Mouse (Mus musculus): ENCODE data around the gene Uggt2. TPM values are rescaled to one million over a fixed set of nuclear protein-coding genes. Genes with fewer than 3 reads are reported as not detected.

Gene Uggt2
- polyA plus RNA-seq, 1 experiment from 2014 or later = 5.9 TPM

GRCm38 (mm10) chr14:118940796-118941495 lies 158.3 kb downstream of the Uggt2 start:
- ATAC-seq (no peak), DNase-seq (ENCODE audit: low spot score) (no peak)
- TF ChIP-seq EP300 (IDR thresholded peaks at IDR 0.05) (no peak), CTCF (IDR thresholded peaks at IDR 0.05) (no peak)
- no peak overlapping the region for H3K4me3 ChIP-seq (ENCODE audit: low read depth, low read length)
- H3K27me3 ChIP-seq (replicated peaks; ENCODE audit: insufficient read depth, low read length) = no peaks in the 10 kb centered on the region
- H3K4me1 ChIP-seq (ENCODE audit: insufficient read depth, low read depth, low read length) = peaks cover 14% of the 10 kb centered on the region
- no peak overlapping the region for H3K9ac ChIP-seq (replicated peaks; ENCODE audit: low read depth)
- H3K4me2 ChIP-seq (replicated peaks; ENCODE audit: low read depth, low read length) = no peak overlapping the region
- 67% methylated on average over 4 of the region's 4 CpGs for WGBS
- no peaks in the 10 kb centered on the region for H3K9me3 ChIP-seq (ENCODE audit: low read length)
- H3K36me3 ChIP-seq (ENCODE audit: insufficient read depth, low read length) = no peaks in the 10 kb centered on the region
- no peak overlapping the region for H3K27ac ChIP-seq (ENCODE audit: low read length)

- Histone ChIP-seq H3K27ac (ENCODE audit: low read length) (peak overlapping the region; percentile 99), H3K4me2 (replicated peaks; ENCODE audit: low read depth, low read length) (peak overlapping the region; percentile 73), H3K27me3 (replicated peaks; ENCODE audit: insufficient read depth, low read length) (no peaks in the 10 kb centered on the region), H3K36me3 (ENCODE audit: insufficient read depth, low read length) (no peaks in the 10 kb centered on the region), H3K4me1 (ENCODE audit: insufficient read depth, low read depth, low read length) (peaks cover 12% of the 10 kb centered on the region), H3K9ac (replicated peaks; ENCODE audit: low read depth) (peak overlapping the region; percentile 100), H3K9me3 (ENCODE audit: low read length) (no peaks in the 10 kb centered on the region), H3K4me3 (ENCODE audit: low read depth, low read length) (peak overlapping the region; percentile 99)
- under 1% methylated on average over 7 of the region's 7 CpGs for WGBS
- TF ChIP-seq CTCF (IDR thresholded peaks at IDR 0.05) (no peak), EP300 (IDR thresholded peaks at IDR 0.05) (no peak)
- ATAC-seq (no peak), DNase-seq (ENCODE audit: low spot score) (peak; percentile 81)
These were observed 160.7 kb downstream of the Uggt2 start for GRCm38 (mm10) chr14:118938551-118938950.

DNA sequence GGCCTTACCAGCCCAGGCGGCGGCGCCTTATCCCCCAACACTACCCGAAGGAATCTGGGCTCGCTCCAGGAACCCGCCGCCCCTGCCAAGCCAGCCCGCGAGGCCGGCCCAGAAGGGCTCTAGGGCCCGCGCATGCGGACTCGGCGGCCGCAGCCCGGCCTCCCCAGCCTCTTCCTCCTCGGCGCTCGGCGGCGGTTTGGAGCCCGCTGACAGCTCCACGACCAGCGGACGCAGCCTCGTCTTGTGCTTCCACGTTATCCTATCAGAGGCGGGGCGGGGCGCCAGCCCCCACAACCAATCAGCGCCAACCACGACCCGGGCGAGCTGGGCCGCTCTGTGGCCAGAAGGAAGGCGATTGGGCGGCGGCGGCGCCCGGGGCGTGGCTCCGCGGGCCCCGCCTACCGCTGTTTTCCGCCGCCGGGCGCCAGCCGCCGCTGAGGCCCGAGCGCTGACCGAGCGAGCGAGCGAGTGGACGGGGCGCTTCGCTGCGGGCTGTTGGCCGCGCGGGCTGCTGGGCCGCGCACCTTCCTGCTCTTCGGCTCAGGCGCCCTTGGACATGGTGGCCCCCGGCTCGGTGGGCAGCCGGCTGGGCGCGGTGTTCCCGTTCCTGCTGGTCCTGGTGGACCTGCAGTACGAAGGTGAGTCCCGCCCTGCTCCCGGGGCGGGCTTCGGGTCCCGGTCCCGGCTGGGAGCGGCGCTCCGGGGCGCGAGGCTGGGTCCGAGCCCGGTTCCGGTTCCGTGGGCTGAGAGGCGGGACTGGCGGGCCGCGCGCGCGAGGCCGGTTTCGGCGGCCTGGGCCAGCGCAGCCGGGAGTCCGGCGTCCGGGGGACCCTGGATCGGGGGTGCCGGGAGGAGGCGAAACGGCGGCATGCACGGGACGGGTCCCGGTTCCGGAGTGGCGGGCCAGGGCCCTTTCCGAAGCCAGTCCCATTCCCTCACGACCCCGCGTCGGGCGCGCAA lies 161.4 kb downstream of the Uggt2 start, which contains the start of gene Dnajc3:
Gene Dnajc3 (plus strand): TSS at position 444 of the 960 bp plus-strand sequence.
- peak within 1 kb of the TSS; percentile 100 for H3K9ac ChIP-seq (replicated peaks; ENCODE audit: low read depth)
- H3K4me1 ChIP-seq (ENCODE audit: insufficient read depth, low read depth, low read length) = peaks cover 12% of the 10 kb centered on the region
- no peaks in the 10 kb centered on the region for H3K27me3 ChIP-seq (replicated peaks; ENCODE audit: insufficient read depth, low read length)
- no peaks in the 10 kb centered on the region for H3K9me3 ChIP-seq (ENCODE audit: low read length)
- H3K27ac ChIP-seq (ENCODE audit: low read length) = peak within 1 kb of the TSS; percentile 99
- no peaks in the 10 kb centered on the region for H3K36me3 ChIP-seq (ENCODE audit: insufficient read depth, low read length)
- ATAC-seq (peak; percentile 99), DNase-seq (ENCODE audit: low spot score) (peak; percentile 99)
- peak within 1 kb of the TSS; percentile 99 for H3K4me3 ChIP-seq (ENCODE audit: low read depth, low read length)
- TF ChIP-seq EP300 (IDR thresholded peaks at IDR 0.05) = no peak
- TF ChIP-seq CTCF (IDR thresholded peaks at IDR 0.05) = no peak
- under 1% methylated on average over 97 of the region's 124 CpGs for WGBS
- H3K4me2 ChIP-seq (replicated peaks; ENCODE audit: low read depth, low read length) = peak within 1 kb of the TSS; percentile 73

DNA sequence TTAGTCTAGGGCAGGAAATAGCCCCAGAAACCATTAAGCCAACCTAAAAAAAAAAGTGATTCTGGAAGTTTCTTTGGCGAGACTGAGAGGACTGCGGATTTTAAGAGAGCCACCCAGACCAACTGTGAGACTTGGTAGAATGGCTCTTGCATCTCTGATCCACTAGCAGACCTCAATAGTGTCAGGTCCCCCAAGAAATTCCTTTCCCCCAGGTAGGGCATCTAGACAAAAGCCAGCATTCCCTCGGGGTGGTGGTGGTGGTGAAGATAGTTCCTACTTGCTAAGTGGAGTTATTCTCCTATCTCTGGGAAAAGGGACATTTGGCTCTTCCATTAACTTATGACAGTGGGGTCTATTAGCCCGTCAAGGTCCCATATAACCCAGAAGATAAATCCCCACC lies 162.3 kb downstream of the Uggt2 start:
- H3K27ac ChIP-seq (ENCODE audit: low read length) = peak overlapping the region; percentile 71
- no peaks in the 10 kb centered on the region for H3K36me3 ChIP-seq (ENCODE audit: insufficient read depth, low read length)
- H3K27me3 ChIP-seq (replicated peaks; ENCODE audit: insufficient read depth, low read length) = no peaks in the 10 kb centered on the region
- no peaks in the 10 kb centered on the region for H3K9me3 ChIP-seq (ENCODE audit: low read length)
- H3K9ac ChIP-seq (replicated peaks; ENCODE audit: low read depth) = peak overlapping the region; percentile 29; the same call in 1 of the 2 replicates
- peak overlapping the region; percentile 73 for H3K4me2 ChIP-seq (replicated peaks; ENCODE audit: low read depth, low read length)
- peak overlapping the region; percentile 99 for H3K4me3 ChIP-seq (ENCODE audit: low read depth, low read length)
- 35% methylated on average over 4 of the region's 4 CpGs for WGBS
- DNase-seq (ENCODE audit: low spot score) (no peak), ATAC-seq (no peak)
- TF ChIP-seq EP300 (IDR thresholded peaks at IDR 0.05) = no peak
- TF ChIP-seq CTCF (IDR thresholded peaks at IDR 0.05) = no peak
- H3K4me1 ChIP-seq (ENCODE audit: insufficient read depth, low read depth, low read length) = peaks cover 12% of the 10 kb centered on the region

GRCm38 (mm10) chr14:118936236-118936635 lies 163.0 kb downstream of the Uggt2 start:
- no peak overlapping the region for H3K27ac ChIP-seq (ENCODE audit: low read length)
- no peak overlapping the region for H3K4me3 ChIP-seq (ENCODE audit: low read depth, low read length)
- no peaks in the 10 kb centered on the region for H3K27me3 ChIP-seq (replicated peaks; ENCODE audit: insufficient read depth, low read length)
- no peak overlapping the region for H3K9ac ChIP-seq (replicated peaks; ENCODE audit: low read depth)
- ATAC-seq (no peak), DNase-seq (ENCODE audit: low spot score) (no peak)
- H3K9me3 ChIP-seq (ENCODE audit: low read length) = no peaks in the 10 kb centered on the region
- WGBS = 58% methylated on average over 3 of the region's 3 CpGs
- no peak for TF ChIP-seq EP300 (IDR thresholded peaks at IDR 0.05)
- TF ChIP-seq CTCF (IDR thresholded peaks at IDR 0.05) = no peak
- no peaks in the 10 kb centered on the region for H3K36me3 ChIP-seq (ENCODE audit: insufficient read depth, low read length)
- H3K4me1 ChIP-seq (ENCODE audit: insufficient read depth, low read depth, low read length) = peaks cover 12% of the 10 kb centered on the region
- no peak overlapping the region for H3K4me2 ChIP-seq (replicated peaks; ENCODE audit: low read depth, low read length)

Other genes with a start within 250 kb of the Uggt2 start
- 4.0 and 5.0 TPM in 2 replicates for gene Dzip1, start 174.0 kb downstream of the Uggt2 start, polyA plus RNA-seq (2015; fragmentation: Nextera tagmentation; extraction: Ambion mirVana)
- gene Dnajc3, start 161.5 kb downstream of the Uggt2 start, polyA plus RNA-seq (2015; fragmentation: Nextera tagmentation; extraction: Ambion mirVana) = 54.1 and 58.3 TPM in 2 replicates
- 0.66 and 0.69 TPM in 2 replicates for gene Hs6st3, start 38.9 kb upstream of the Uggt2 start, polyA plus RNA-seq (2015; fragmentation: Nextera tagmentation; extraction: Ambion mirVana)